Mouse (Mus musculus): ENCODE results near the gene Tff1.

Tff1 gene

GRCm38 (mm10) chr17:31165127-31165526 is at the start of gene Tff1:
Tff1 (minus strand) TSS chr17:31165277.
- no peak for DNase-seq (ENCODE audit: low spot score in 2 of 2)

DNA sequence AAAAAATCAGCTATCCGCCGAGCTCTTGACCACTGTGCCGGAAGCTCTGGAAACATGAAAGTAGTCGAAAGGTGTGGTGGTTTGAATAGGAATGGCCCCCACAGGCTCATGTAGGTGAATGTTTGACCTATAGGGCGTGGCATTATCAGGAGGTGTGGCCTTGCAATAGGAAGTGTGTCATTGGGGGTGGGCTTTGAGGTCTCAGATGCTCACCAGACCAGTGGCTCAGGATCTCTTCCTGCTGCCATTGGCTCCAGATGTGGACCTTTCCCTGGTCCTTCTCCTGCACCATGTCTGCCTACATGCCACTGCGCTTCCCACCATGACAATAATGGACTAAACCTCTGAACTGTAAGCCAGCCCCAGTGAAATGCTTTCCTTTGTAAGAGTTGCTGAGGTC is 46.8 kb upstream of the Tff1 start:
- DNase-seq (ENCODE audit: low spot score in 2 of 2) = no peak

- no peak for DNase-seq (ENCODE audit: low spot score in 2 of 2)
These were observed 45.2 kb upstream of the Tff1 start for GRCm38 (mm10) chr17:31210299-31210698.

GRCm38 (mm10) chr17:31209376-31209930 is 44.4 kb upstream of the Tff1 start:
- no peak for DNase-seq (ENCODE audit: low spot score in 2 of 2)

DNA sequence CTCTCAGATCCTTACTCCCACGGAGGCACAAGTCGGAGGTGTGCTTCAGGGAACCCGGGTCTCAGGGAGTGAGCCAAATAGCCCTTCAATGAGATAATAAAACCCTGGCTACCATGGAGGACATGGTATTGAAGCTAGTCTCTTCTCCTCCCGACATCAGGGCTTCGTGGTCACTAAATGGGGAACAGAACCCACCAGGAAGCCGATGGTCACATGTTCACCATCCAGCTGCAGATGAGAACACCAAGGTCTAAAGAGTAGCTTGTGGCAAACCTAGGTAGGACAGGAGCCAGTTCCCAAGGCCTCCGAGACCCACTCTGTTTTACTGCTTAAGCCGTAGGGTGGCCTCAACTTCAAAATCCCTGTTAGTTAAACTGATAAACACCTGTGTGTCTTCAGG is 43.6 kb upstream of the Tff1 start:
- DNase-seq (ENCODE audit: low spot score in 2 of 2) = no peak

DNA sequence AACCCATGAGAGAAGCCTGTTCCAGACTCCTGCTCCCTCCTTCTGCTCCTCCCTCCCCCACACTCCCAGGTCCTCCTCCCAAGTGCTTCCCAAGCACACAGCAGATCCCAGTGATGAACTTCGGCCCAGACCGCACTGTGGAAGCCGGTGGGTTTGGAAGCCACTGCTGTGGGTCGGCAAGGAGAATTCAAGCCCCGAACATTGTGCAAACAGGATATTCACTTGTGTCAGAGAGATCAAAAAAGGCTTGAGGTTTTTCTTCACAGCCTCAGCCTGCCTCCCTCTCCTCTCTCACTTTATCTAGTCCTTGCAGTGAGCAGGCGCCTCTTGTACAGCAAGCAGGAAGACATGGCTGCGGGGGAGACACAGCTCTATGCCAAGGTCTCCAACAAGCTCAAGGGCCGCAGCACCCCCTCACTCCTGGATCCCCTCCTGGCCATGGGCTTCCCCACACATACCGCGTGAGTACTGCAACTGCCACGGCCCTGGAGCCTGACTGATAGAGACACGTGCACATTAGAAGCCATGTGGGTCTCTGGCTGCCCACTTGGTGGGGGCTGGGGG is 42.8 kb upstream of the Tff1 start, which contains the start of gene Ubash3a:
TSS of gene Ubash3a (plus strand) at position 103 of the 564 bp plus-strand sequence.
- peak; percentile 50 to 51 for DNase-seq (ENCODE audit: low spot score in 2 of 2)

GRCm38 (mm10) chr17:31198877-31199276 is 33.8 kb upstream of the Tff1 start, which contains the start of gene Tmprss3:
Tmprss3 (minus strand) TSS chr17:31198977.
- DNase-seq (ENCODE audit: low spot score in 2 of 2) = no peak

- DNase-seq (ENCODE audit: low spot score in 2 of 2) = no peak
These were observed 31.2 kb upstream of the Tff1 start for GRCm38 (mm10) chr17:31196283-31196682.

DNA sequence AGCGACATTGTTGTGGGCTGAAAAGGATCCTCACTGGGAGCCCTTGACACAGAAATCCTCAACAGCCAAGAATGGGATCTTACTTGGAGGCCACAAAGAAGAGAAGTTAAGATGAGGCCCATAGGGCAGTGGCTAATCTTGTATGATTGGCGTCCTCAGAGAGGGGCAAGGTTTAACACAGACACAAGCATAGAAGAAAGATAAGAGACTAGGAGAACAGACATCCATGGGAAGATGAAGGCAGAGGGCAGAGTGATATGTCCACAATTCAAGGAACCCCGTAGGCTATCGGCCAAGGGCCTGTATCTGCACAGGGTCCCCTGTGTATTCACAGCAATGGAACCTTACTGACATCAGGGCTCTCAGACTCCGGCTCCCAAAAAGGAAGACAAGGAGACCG is 30.1 kb upstream of the Tff1 start:
- no peak for DNase-seq (ENCODE audit: low spot score in 2 of 2)

GRCm38 (mm10) chr17:31193360-31193759 is 28.3 kb upstream of the Tff1 start:
- no peak for DNase-seq (ENCODE audit: low spot score in 2 of 2)

GRCm38 (mm10) chr17:31192663-31193062 is 27.6 kb upstream of the Tff1 start:
- peak; percentile 31 to 48 for DNase-seq (ENCODE audit: low spot score in 2 of 2)

- DNase-seq (ENCODE audit: low spot score in 2 of 2) = no peak
These were observed 26.7 kb upstream of the Tff1 start for GRCm38 (mm10) chr17:31191825-31192224.

GRCm38 (mm10) chr17:31187370-31187769 is 22.3 kb upstream of the Tff1 start:
- peak; percentile 68 to 69 for DNase-seq (ENCODE audit: low spot score in 2 of 2)

DNA sequence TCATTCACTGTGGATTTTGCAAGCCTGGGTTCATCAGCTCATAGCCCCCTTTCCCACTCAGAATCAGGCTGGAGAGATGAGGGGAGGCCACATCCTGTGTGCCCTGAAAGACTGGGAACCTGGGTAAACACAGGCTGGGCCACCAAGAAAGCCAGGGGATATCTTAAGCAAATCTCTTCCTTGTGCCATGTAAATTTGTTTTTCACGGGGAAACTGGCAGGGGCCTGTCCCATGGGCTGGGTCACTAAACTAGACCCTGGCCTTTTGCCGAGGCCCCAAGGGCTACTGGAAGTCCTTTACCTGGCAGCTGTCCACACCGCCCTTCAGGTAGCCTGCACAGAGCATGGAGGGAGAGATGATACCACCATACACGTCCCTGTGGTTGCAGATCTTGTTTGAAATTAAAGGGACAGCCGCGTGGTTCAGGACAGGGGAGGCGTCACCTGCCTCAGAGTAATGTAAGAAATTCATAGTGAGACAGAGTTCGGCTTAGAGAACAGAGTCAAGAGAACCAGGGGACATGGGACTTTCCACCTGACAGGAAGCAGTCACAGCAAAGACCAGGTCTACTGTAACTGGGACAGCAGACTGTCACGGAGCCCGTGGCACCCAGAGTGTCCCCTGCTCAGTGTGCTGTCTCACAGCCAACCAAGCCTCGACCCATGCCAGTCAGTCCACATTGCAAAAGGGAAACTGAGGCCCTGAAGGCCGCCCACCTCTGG is 19.4 kb upstream of the Tff1 start:
- no peak for DNase-seq (ENCODE audit: low spot score in 2 of 2)

DNA sequence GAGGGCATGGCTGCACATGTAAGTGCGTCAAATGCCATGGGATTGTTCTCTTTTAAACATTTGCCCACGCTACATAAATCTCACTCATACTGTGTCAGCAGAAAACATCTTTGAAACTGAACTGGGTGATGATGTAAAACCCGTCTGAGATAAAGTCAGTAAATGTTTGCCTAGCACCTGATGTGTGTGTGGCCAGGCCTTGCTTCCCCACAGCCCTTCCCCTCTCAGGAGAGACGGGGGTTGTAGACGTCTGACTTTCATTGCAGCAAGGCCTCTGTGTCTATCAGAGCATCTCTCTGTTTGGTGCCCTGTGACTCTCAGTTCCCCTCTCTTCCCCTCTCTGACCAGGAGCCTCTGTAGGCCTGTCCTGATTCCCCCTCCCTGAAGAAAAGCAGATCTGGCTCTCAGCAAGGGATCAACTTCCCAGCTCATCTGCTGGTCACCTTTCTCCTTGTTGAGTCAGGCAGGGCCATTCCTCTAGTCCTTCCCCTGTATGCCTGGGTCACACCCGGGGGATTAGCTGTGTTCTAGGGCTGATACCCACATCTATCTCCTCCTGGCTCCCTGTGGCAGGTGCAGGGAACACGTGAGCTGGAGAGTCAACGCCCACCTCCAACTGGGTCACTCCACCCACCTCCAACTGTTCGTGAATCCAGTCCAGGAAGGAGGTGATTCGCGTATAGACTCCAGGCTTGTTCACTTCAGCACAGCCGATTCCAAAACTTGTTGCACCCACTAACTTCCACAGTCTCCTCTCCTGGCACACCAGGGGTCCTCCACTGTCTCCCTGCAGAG is 18.3 kb upstream of the Tff1 start:
- DNase-seq (ENCODE audit: low spot score in 2 of 2) = peak in 1 of 2 experiments; percentile 36

DNA sequence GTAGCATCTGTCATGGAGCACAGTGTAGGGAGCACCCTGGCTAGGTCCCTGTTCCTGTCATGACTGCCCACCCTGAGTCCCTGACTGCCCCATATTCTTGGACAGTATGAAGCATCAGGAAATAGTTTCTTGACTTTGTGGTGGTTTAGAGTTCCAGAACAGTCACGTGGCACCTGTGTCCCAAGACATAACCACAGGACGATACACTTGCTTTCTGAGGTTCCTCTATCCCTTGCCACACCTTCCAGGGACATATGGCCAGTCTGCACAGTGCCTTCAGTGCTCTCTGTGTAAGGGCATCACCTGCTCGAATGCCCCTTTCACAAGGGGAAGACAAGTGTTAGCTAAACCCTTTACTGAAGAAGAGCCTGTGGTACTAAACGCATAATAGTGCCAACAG is 16.4 kb upstream of the Tff1 start:
- DNase-seq (ENCODE audit: low spot score in 2 of 2) = no peak

DNA sequence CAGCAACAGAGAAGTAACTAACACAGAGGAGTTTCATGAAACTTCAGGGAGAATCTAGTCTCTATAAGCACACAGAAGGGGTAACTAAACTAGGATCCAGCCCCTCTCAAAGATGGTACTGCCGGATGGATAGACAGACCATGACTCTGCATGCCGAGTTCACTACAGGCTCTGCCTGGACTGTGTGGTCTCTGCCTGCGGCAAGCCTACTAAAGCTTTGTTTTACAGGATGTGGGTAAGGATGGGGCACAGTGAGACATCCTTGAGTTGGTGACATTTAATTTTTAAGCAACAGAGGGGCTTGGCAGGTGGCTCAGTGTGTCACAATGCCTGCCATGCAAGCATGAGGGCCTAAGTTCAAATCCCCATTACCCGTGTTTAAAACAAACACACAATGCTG is 11.2 kb upstream of the Tff1 start:
- DNase-seq (ENCODE audit: low spot score in 2 of 2) = no peak

DNA sequence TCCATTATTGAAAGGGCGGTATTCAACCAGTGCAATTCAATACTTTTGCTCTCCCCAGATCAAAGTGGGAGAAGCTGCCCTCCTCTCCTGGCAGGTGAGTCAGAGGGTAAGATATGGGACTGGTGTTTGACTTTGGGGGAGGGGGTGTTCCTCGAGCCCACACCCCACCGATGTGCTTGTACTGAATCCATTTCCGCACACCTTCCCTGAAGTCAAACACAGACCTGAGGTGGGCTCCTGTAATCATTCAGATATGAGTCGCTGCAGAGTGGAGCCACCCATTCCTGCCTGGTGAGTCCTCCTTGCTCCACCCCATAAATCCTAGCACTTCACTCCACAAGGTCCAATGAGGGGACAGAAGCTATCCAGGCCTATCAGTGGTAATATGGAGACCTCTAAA is 4.7 kb upstream of the Tff1 start:
- DNase-seq (ENCODE audit: low spot score in 2 of 2) = no peak

GRCm38 (mm10) chr17:31163821-31164220 is 1.3 kb downstream of the Tff1 start:
- no peak for DNase-seq (ENCODE audit: low spot score in 2 of 2)

DNA sequence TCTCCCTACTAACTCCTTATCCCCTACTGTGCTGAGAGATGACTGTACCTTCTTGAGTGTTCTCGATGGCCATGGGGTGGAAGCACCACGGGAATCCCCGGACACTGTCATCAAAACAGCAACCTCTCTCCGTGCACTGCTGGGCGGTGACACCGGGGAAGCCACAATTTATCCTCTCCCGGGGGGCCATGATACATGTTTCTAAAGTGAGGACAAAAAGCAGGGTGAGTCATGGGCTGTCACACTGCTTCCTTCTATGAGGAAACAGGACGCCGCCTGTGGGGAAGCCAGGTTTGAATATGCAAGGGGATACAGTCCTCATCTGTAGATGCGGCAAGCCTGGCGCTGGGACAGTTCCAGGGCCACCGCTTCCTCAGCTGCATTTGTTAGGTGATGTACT is 2.5 kb downstream of the Tff1 start:
- no peak for DNase-seq (ENCODE audit: low spot score in 2 of 2)

DNA sequence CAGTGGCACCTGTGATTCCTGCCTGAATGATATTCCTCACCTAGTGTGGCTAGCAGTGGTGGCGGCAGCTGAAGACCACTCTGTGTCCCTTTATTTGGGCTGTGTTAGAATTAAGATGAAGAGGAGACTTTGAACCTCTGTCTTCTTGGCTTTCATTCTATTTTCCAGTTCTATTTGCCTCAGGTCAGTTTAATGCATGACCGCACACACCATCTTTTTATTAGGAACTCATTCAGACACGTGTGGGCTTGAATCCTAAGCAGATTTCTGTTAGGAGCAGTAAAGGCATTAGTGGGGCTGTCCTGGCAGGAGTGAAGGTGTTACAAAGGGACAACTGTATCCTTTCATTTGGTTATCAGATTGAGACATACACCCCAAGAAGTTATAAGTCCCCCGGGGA is 4.8 kb downstream of the Tff1 start:
- DNase-seq (ENCODE audit: low spot score in 2 of 2) = no peak

DNA sequence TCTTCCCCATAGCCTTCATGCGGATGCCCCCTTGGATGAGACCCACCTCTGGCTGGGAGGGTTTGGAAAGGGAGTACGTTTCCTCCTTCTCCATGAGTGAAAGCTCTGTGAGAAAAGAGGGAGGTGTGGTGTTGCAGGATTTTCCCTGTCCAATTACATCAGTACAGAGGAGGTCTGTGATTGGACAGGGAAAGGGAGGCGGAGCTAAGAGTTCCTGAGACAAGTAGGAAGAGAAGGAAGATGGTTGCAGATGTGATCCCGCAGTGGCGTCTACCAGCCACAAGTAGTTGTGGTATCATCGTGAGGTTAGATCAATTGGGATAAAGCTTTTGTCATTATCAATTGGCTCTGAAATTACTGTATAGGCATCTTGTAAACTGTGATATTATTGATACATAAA is 7.2 kb downstream of the Tff1 start:
- DNase-seq (ENCODE audit: low spot score in 2 of 2) = no peak

Measured in spleen, postnatal 36 days (tissue).